Mouse (Mus musculus) neutrophil, adult 5-6 weeks (primary cell): ENCODE measurements around the gene Scgb2b19. TPM values are rescaled to one million over a fixed set of nuclear protein-coding genes. Genes with fewer than 3 reads are reported as not detected.
"Not testable (repeated sequence)": the region's sequence is repeated elsewhere in the genome, so short reads cannot be mapped to it uniquely, and the experiment has no call there.

ENCODE experiments used
- ATAC-seq: fragments of 151-379, 151-347 bp; 2 replicates; pipeline ENCODE4 v1.8.0; 2017; ENCODE audit warnings: mild to moderate bottlenecking, moderate TSS enrichment; ENCODE audit not compliant: insufficient number of reproducible peaks, poor library complexity, low FRiP score, severe bottlenecking; ENCODE audit errors: extremely low read depth
- total RNA-seq: library from RNA; stranded (forward); fragments of 200-1000 nt; gene quantifications from 2 replicates; pipeline ENCODE4 v1.2.3, GENCODE M21; 2017

Scgb2b19 gene
- total RNA-seq, result not detected in 2 replicates

- ATAC-seq, result not testable (repeated sequence)
Measured at GRCm38 (mm10) chr7:33280238-33280637, at the start of gene Scgb2b19. Gene Scgb2b19 (minus strand): TSS chr7:33280338.

GRCm38 (mm10) chr7:33286991-33287390 lies 6.9 kb upstream of the Scgb2b19 start, which contains the start of gene Scgb1b19:
Gene Scgb1b19 (plus strand): TSS chr7:33287291.
- not testable (repeated sequence) for ATAC-seq

Other genes starting within 250 kb of the Scgb2b19 start
- gene Scgb2b17, start 223.8 kb downstream of the Scgb2b19 start, total RNA-seq, result not detected in 2 replicates
- gene Scgb1b17, start 216.9 kb downstream of the Scgb2b19 start, total RNA-seq, result not detected in 2 replicates
- not detected in 2 replicates for gene Scgb2b18, start 106.5 kb downstream of the Scgb2b19 start, total RNA-seq
- gene Scgb1b18, start 94.8 kb downstream of the Scgb2b19 start, total RNA-seq, result not detected in 2 replicates
- not detected in 2 replicates for gene Scgb1b19, start 7.0 kb upstream of the Scgb2b19 start, total RNA-seq
- not detected in 2 replicates for gene Scgb2b20, start 86.0 kb upstream of the Scgb2b19 start, total RNA-seq
- gene Scgb1b20, start 92.9 kb upstream of the Scgb2b19 start, total RNA-seq, result not detected in 2 replicates
- not detected in 2 replicates for gene Scgb2b21, start 240.1 kb upstream of the Scgb2b19 start, total RNA-seq